In genomic region chr4:62700426-62700825, GRCm38 (mm10) we compare ENCODE assay signal across 9 mouse cellular contexts.
DNase-seq lines count a peak whose midpoint lies in the region; ATAC-seq and TF ChIP-seq lines count a peak whose summit lies in the region.
"Had no signal": no experiment of that assay in that cellular context is flagged by ENCODE, and none has a peak within 500 bp of the region (broad histone marks: within the 10 kb centered on the region; RNA-seq: fewer than 3 reads in every experiment).

No protein-coding gene starts in this region.

- H3K4me2 ChIP-seq in intestine, postnatal 0 days (replicated peaks; ENCODE audit: low read depth) = peak overlapping the region; percentile 60

- H3K4me1 ChIP-seq in megakaryocyte, embryonic 14.5 days = peaks cover 22% of the 10 kb centered on the region
- H3K4me1 ChIP-seq in intestine, postnatal 0 days (replicated peaks; ENCODE audit: control insufficient read depth, insufficient read depth, low read length) = no peaks in the 10 kb centered on the region; the same call in 1 of the 2 replicates
- peaks cover 60% of the 10 kb centered on the region for H3K4me1 ChIP-seq in olfactory bulb, adult 2 months (ENCODE audit: control insufficient read depth, insufficient read depth, low read length)

- peak; percentile 95 for DNase-seq in heart, adult 11 months
- DNase-seq in heart, postnatal 4 days = no peak
- no peak for DNase-seq in right cerebral cortex, postnatal 14 days
- DNase-seq: gastrocnemius, postnatal 10 days had no signal

- WGBS in intestine, postnatal 0 days = 59% methylated on average over 5 of the region's 5 CpGs
- 54% methylated on average over 5 of the region's 5 CpGs for WGBS in olfactory bulb, adult 2 months

- H3K27me3 ChIP-seq in megakaryocyte, embryonic 14.5 days (replicated peaks) = peaks cover 41% of the 10 kb centered on the region
- no peaks in the 10 kb centered on the region for H3K27me3 ChIP-seq in intestine, postnatal 0 days (replicated peaks; ENCODE audit: control insufficient read depth, insufficient read depth, low read length)

- no peak overlapping the region for H3K9ac ChIP-seq in intestine, postnatal 0 days (ENCODE audit: low read depth, low read length)

- no peaks in the 10 kb centered on the region for H3K36me3 ChIP-seq in megakaryocyte, embryonic 14.5 days (replicated peaks; ENCODE audit: low read length)
- H3K36me3 ChIP-seq in intestine, postnatal 0 days (ENCODE audit: control insufficient read depth, insufficient read depth) = peaks cover 62% of the 10 kb centered on the region

- H3K4me3 ChIP-seq in megakaryocyte, embryonic 14.5 days (replicated peaks) = peak overlapping the region; percentile 83
- H3K4me3 ChIP-seq in intestine, postnatal 0 days (ENCODE audit: low read depth, low read length) = peak overlapping the region; percentile 31
- peak overlapping the region; percentile 49 for H3K4me3 ChIP-seq in olfactory bulb, adult 2 months (ENCODE audit: insufficient read depth, low read depth, low read length)

- no peak for TF ChIP-seq POLR2A in olfactory bulb, adult 2 months (IDR thresholded peaks at IDR 0.05; ENCODE audit: insufficient read depth, low read depth, low read length)

- TF ChIP-seq CTCF in intestine, postnatal 0 days (IDR thresholded peaks at IDR 0.05; ENCODE audit: low read depth) = no peak
- no peak for TF ChIP-seq CTCF in olfactory bulb, adult 2 months (IDR thresholded peaks at IDR 0.05; ENCODE audit: insufficient read depth, low read depth, low read length)

- no peak overlapping the region for H3K27ac ChIP-seq in intestine, postnatal 0 days (ENCODE audit: low read depth, low read length)
- peak overlapping the region; percentile 6; the same call in 1 of the 2 replicates for H3K27ac ChIP-seq in olfactory bulb, adult 2 months (ENCODE audit: insufficient read depth, low read depth, low read length)

- H3K9me3 ChIP-seq in megakaryocyte, embryonic 14.5 days = no peaks in the 10 kb centered on the region
- H3K9me3 ChIP-seq in intestine, postnatal 0 days (ENCODE audit: control insufficient read depth) = no peaks in the 10 kb centered on the region

- ATAC-seq in megakaryocyte, adult 5-6 weeks (ENCODE audit: poor library complexity, severe bottlenecking) = no peak
- ATAC-seq in intestine, postnatal 0 days = no peak
- ATAC-seq in erythroid progenitor cell, adult 5-6 weeks (replicated peaks; ENCODE audit: low FRiP score, poor library complexity, severe bottlenecking) = no peak

Comparison
In these comparisons a context has a peak if more than half of its experiments do, and no peak if none do; other contexts are left out.
1. H3K4me3 ChIP-seq: peak in every context shown above with its lines; median percentile 83 in megakaryocyte, embryonic 14.5 days; 49 in olfactory bulb, adult 2 months; 31 in intestine, postnatal 0 days.